Mouse (Mus musculus) spleen, postnatal 4 days (tissue): ENCODE measurements at regions not wholly inside any gene's neighbourhood (a gene's known extent, or its start where the extent isn't known, plus 50 kb on each side); places are given as distances from the start of the nearest gene placed in this dataset.

ENCODE experiments used
- DNase-seq, 2 experiments: peaks; one replicate each; pipeline ENCODE4 v3.0.0; 2022; ENCODE audit warnings: low spot score in 2 of 2

DNA sequence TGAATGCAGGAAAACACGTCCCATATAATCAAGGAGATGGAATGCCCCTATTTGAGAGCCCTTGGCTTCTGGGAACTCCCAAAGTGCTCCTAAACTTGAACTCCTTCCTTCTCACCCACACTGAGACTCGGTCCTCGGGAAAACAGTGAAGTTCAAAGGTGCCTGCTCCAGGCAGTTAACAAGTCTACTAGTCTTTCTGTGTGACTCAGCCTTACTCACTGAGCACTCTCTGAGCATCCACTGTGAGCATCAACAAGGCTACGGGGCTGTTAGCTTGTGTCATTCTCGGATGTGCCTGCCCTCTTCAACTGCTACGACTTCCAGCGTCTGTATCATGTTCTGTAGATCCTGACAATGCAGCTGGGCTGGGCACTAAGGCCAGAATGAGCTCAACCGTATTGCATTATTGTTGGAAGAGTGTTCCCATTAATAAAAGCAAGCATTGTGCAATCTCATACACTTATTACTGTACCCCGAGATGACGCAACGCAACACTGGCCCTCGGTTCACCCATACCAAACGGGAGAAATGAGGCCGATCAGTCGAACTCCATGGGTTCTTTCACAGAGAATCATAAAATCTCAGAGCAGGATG lies 96.1 kb upstream of the Egr2 start:
- peak in 1 of 2 experiments; percentile 36 for DNase-seq

DNA sequence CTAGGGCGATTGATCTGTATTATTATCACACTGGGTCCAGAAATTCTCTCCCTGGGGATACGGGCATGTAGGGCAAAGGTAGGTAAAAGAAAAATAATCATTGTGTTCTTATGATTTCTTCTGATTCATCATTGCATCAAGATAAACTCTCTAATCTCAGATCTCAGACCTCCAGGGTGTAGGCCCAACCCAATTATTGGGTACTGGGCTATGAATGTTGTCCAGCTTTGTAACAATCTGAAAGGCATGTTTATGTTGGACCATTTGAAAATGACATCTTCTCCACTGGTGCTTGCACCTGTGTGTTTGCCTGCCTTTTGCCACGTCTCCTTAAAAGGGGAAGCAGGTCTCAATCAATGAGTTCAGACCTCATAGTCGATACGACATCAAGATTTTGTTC lies 95.4 kb upstream of the Egr2 start:
- peak in 1 of 2 experiments; percentile 10 for DNase-seq

DNA sequence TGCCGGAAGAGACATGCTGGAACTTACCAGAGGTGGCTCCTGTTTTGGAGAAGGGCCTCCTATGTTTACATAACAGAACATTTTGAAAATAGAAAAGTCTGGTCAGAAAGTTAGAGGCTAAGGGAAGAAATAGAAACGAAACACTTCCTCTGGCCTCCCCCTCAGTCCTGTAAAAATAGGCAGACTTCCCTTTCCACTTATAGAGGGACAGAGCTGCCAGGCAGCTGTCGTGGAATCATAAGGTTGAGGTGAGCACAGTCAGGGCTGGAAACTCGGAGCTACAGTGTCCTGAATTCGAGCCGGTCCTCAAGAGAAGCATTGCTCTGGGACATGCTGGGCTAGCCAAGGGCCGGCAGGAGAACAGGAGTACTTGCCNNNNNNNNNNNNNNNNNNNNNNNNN lies 94.0 kb upstream of the Egr2 start:
- no peak for DNase-seq

DNA sequence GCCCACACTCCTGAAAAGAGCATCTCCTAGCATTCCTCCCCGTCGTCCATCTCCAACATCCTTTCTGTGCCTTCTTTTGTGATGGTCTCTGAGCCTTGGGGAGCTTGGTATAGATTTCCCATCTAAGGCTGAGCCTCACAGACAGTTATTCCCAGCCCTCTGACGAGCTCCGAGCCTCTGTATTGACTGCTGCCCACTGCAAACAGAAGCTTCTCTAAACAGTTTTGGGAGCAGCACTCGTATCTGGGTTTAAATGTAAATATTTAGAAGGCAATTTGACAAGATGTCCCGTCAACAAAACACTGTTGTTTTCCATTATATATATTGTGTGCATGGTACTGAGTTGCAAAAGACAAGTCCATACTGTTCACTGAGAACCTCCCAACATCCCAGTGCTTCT lies 86.4 kb upstream of the Egr2 start:
- no peak for DNase-seq

DNA sequence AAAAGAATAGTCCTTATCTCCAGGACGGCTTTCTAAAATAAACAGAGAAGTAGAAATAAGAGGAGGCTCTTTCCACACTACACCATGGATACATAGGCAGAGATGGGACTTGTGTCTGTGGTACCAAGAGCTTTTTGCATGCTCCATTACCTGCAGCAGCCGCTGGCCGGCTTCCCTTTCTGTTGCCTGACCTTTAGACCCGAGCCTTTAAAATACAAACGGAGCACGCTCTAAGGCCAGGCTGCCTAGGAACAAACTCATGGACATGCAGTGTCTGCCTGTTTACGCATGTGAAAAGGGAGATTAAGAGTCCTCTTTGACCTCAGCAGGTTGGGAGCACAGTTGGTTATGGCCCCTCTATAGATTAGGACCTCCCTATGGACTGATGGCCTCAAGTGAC lies 81.1 kb upstream of the Egr2 start:
- no peak for DNase-seq

DNA sequence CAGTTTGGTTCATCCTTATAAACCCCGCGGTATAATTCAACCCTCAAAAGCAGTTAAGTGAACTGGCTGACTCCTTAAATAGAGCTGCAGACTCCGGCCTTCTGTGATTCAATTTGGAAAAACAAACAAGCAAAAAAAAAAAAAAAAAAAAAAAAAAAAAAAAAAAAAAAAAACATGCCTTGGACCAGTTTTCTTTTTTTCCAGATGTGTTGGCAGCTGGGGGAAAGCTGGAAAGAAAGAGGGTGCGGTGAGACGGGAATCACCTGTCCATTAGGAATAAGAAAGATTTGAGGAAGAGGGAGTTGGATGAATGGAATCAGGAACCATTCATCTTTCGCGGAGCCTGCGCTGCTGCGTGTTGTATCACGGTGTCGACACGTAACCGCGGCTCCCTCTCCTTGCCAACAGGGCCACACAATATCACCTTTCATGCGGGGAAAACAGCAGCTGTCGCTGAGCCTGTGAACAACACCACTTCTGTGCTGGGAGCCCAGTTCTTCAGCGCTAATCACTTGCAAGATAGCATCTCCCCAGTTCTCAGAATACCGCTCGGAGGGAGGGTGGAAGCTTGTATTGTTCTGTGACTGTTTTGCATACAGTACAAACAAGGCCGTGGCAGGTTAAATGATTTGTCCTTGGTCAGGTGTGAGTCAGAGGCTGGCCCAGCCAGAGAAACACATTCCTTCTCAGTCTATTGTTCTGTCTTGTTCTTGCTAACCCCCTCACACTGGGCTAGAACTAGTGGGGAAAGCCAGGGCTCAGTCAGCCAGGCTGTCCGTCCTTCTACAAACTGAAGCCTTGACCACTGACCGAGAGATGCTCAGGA lies 76.6 kb upstream of the Egr2 start:
- no peak for DNase-seq

DNA sequence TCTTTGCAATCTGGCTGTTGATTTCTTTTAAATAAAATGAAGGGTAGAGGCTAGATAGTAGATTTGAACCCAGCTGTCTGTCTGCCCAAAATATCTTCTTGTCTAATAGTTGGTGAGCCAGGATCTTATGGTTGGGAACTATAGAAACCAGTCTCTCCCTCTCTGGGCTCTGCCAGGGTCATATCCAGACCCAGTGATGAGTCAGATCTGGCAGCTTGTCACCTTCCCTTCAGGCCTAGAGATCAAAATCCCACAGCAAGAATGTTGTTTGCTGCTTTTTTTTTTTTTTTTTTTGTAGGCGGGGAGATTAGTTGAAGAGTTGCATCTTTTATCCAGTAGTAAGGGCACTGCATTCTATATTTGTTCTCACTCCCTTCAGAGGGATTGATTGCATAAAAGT lies 74.0 kb upstream of the Egr2 start:
- no peak for DNase-seq

DNA sequence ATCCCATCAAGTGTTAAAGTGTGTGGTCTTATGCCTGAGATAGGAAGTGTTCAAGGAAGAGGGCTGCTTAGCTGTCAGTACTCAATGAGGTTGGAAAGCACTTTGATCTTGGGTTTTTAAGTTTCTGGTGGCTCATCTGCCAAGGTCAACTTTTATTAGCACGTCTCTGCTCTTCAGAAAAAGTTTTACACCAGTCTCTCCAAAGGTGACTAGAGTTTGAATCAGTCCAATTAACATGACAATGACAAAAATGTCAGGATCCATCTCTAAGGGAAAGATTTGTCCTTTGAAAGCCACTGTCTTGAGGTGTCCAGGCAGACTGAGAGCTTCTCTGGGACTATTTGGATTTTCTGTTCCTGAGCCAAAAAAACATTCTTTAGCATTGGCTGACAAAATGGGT lies 73.4 kb upstream of the Egr2 start:
- DNase-seq: no peak

DNA sequence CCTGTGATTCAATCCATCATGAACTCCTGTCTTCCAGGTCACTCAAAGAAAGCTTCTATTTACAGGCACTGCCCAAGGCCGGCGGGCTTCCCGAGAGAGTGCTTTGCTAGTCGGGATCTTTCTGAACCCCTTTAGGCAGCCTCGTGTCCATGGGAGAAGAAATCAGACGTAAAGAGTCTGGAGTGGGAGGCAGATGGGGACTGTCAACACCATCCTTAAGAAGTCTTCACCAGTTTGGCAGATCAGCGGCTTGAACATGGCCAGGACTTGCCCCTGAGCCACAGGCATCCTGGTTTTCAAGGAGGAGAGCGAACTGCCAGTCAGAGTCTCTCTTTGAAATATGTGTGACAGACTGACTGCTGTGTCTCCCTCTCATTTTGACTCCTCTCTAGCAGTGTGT lies 66.6 kb upstream of the Egr2 start:
- DNase-seq: no peak

DNA sequence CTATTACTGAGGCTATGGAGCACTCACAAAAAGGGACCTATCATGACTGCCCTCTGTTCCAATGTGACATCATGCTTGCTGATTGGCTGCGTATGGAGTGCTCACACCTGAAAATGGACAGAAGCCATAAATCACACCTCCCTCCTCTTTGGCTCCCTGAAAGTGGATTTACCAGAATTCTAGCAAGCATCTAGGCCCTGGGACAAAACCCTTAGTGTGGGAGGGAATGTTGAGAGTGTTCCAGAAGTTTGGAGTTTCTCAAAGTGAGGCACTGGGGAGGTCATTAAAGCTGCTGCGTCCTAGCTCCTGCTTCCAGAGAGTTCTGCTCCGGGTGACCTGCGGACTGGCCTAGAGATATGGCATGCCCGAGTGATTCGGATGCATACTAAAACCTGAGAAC lies 62.3 kb upstream of the Egr2 start:
- no peak for DNase-seq

DNA sequence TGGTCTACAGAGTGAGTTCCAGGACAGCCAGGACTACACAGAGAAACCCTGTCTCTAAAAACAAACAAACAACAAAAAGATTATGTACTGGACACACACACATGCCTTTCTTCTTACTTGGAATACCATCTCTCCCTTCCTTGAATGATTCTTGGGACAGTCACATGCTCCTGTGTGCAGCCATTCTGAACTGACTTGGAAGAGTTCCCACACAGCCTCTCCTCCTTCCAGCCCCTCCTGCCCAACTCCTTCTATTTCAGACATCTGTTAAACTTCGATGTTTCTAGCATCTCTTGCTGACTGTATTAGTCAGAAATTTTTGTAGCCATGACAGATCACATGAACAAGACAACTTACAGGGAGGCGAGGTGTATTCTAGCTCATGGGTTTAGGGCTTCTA lies 60.9 kb upstream of the Egr2 start:
- no peak for DNase-seq

DNA sequence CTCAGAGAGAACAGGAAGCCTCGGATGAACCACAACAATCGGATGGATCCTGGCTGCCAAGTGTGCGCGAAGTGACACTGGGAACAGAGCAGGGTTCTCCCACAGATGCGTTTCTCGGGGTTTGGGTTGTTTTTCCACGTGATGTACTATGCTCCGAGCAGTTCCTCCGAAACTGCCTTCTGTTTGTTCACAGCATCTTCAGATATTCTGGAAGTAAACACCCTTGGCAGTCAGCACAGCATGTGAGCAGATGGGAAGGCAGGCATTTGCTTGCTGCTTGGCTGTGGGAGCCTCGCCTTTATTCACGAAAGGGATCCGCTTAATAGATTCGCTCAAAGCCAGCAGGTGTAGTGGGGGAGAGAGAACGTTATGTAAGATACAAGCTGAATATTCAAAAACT lies 53.0 kb upstream of the Egr2 start:
- no peak for DNase-seq

DNA sequence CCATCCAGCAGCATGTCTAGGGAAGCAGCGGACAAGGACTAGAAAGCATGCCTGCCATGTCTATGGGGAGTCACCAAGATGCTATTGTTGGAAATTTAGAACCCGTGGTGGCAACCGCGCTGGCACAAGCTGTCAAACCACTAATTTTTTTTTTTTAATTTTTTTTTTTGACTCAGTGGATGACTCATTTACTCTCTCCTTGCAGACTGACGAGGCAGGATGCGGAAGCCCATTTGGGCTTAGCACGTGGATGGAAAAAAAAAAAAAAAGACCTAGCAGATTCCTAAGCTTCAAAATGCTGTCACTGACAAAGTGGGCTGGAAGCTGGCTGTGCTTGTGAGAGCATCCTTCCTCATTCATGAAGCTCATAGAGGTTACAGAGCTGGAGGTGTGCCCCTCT lies 51.9 kb upstream of the Egr2 start:
- no peak for DNase-seq

DNA sequence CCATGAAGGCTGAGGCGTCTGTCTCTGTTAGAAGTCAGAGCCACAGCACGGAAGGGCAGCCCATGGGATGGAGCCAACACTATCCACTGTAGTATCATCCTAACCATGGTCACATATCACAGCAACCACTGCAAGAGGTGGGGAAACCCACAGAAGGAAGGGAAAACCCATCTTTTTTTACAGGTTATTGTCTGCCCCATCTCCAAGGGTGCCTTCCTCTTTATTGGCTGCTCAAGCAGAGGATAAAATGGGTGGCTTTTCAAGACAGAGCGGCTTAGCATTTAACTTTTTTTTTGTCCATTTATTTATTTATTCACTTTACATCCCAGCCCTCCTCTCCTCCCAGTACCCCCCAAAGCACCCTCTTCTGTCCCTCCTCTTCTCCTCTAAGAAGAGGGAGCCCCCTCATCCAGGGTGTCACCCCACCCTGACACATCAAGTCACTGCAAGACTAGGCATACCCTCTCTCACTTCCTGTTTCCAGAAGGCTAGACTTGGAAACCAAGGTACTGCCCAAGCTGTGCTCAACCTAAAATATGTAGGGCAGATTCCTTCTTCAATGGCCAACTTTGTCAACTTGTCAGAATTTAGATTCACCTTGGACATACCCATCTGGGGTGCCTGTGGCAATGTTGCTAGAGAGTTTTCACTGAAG lies 51.1 kb upstream of the Egr2 start:
- no peak for DNase-seq
